In genomic region chr9:65103173-65103752, GRCm38 (mm10) we compare ENCODE assay signal across 8 mouse cellular contexts. TPM values are rescaled to one million over a fixed set of nuclear protein-coding genes. Genes with fewer than 3 reads are reported as not detected.
A peak's percentile ranks its signal among the peaks of the same experiment; 100 is the strongest.
DNase-seq lines count a peak whose midpoint lies in the region; ATAC-seq and TF ChIP-seq lines count a peak whose summit lies in the region.

No protein-coding gene starts in this region.

- H3K27ac ChIP-seq in lung, postnatal 0 days (ENCODE audit: low read length), result no peak overlapping the region
- H3K27ac ChIP-seq in liver, embryonic 12.5 days, result peak overlapping the region; percentile 5; the same call in 1 of the 2 replicates
- H3K27ac ChIP-seq in stomach, embryonic 16.5 days (ENCODE audit: low read length), result peak overlapping the region; percentile 96

- 47% methylated on average over 8 of the region's 8 CpGs for WGBS in lung, postnatal 0 days
- 17% methylated on average over 8 of the region's 8 CpGs for WGBS in liver, embryonic 12.5 days (ENCODE audit: insufficient replicate concordance)
- WGBS in stomach, embryonic 16.5 days, result 26% methylated on average over 8 of the region's 8 CpGs

- DNase-seq in cerebellum, postnatal 10 days, result peak; percentile 73 to 78
- DNase-seq in lung, postnatal 0 days (ENCODE audit: low spot score), result no peak
- no peak for DNase-seq in lung, adult 18-20 months
- no peak for DNase-seq in lung, postnatal 36 days
- DNase-seq in T-cell, adult 2 months (ENCODE audit: low spot score), result no peak

- TF ChIP-seq CTCF in lung, postnatal 0 days (IDR thresholded peaks at IDR 0.05), result no peak

- no peaks in the 10 kb centered on the region for H3K27me3 ChIP-seq in lung, postnatal 0 days (replicated peaks; ENCODE audit: insufficient read depth, low read length)
- H3K27me3 ChIP-seq in liver, embryonic 12.5 days (replicated peaks), result peaks cover 91% of the 10 kb centered on the region
- H3K27me3 ChIP-seq in stomach, embryonic 16.5 days (ENCODE audit: control insufficient read depth, insufficient read depth, low read length), result no peaks in the 10 kb centered on the region

- H3K36me3 ChIP-seq in lung, postnatal 0 days (ENCODE audit: insufficient read depth, low read length), result no peaks in the 10 kb centered on the region
- no peaks in the 10 kb centered on the region for H3K36me3 ChIP-seq in liver, embryonic 12.5 days
- H3K36me3 ChIP-seq in stomach, embryonic 16.5 days (ENCODE audit: control insufficient read depth, insufficient read depth, low read length), result no peaks in the 10 kb centered on the region

- H3K4me2 ChIP-seq in lung, postnatal 0 days (replicated peaks; ENCODE audit: low read depth, low read length), result peak overlapping the region; percentile 99
- peak overlapping the region; percentile 88 for H3K4me2 ChIP-seq in liver, embryonic 12.5 days
- peak overlapping the region; percentile 88 for H3K4me2 ChIP-seq in stomach, embryonic 16.5 days (ENCODE audit: low read depth, low read length)

- no peak for ATAC-seq in cerebellum, adult (ENCODE audit: insufficient number of reproducible peaks, low FRiP score, low TSS enrichment)
- ATAC-seq in lung, postnatal 0 days, result no peak
- ATAC-seq in liver, embryonic 12.5 days, result no peak
- no peak for ATAC-seq in stomach, embryonic 16.5 days (ENCODE audit: insufficient read depth, low FRiP score)

- no peaks in the 10 kb centered on the region for H3K9me3 ChIP-seq in lung, postnatal 0 days (ENCODE audit: low read length)
- no peaks in the 10 kb centered on the region; the same call in none of the 2 replicates for H3K9me3 ChIP-seq in liver, embryonic 12.5 days (replicated peaks)
- peaks cover 3% of the 10 kb centered on the region; the same call in 1 of the 2 replicates for H3K9me3 ChIP-seq in stomach, embryonic 16.5 days (replicated peaks; ENCODE audit: control insufficient read depth, low read length)

- H3K4me1 ChIP-seq in lung, postnatal 0 days (ENCODE audit: insufficient read depth, low read depth, low read length), result peaks cover 16% of the 10 kb centered on the region
- peaks cover 9% of the 10 kb centered on the region for H3K4me1 ChIP-seq in liver, embryonic 12.5 days
- peaks cover 26% of the 10 kb centered on the region for H3K4me1 ChIP-seq in stomach, embryonic 16.5 days (ENCODE audit: control insufficient read depth, insufficient read depth, low read length)

- H3K4me3 ChIP-seq in lung, postnatal 0 days (ENCODE audit: low read depth, low read length), result no peak overlapping the region
- H3K4me3 ChIP-seq in liver, embryonic 12.5 days, result peak overlapping the region; percentile 62
- peak overlapping the region; percentile 82 for H3K4me3 ChIP-seq in stomach, embryonic 16.5 days (replicated peaks; ENCODE audit: low read length)

- TF ChIP-seq EP300 in lung, postnatal 0 days (IDR thresholded peaks at IDR 0.05), result no peak

- no peak overlapping the region for H3K9ac ChIP-seq in lung, postnatal 0 days (replicated peaks; ENCODE audit: low read depth)
- H3K9ac ChIP-seq in liver, embryonic 12.5 days, result no peak overlapping the region
- peak overlapping the region; percentile 91 for H3K9ac ChIP-seq in stomach, embryonic 16.5 days (ENCODE audit: low read length)

RNA-seq across cellular contexts. Expression of gene Igdcc4, which starts 2.0 kb away (rescaled TPM):
- polyA plus RNA-seq in lung, postnatal 0 days (2015; fragmentation: Nextera tagmentation; extraction: Ambion mirVana), result 1.7 and 1.8 TPM in 2 replicates
- 5.6 and 6.3 TPM in 2 replicates for polyA plus RNA-seq in liver, embryonic 12.5 days (2016; fragmentation: Nextera tagmentation; extraction: Ambion mirVana)
- polyA plus RNA-seq in stomach, embryonic 16.5 days (2015; fragmentation: Nextera tagmentation; extraction: Ambion mirVana), result 22.1 and 25.6 TPM in 2 replicates

RNA-seq across cellular contexts. Expression of gene Igdcc3, which starts 37.7 kb away (rescaled TPM):
- polyA plus RNA-seq in lung, postnatal 0 days (2015; fragmentation: Nextera tagmentation; extraction: Ambion mirVana), result 0.33 and 0.67 TPM in 2 replicates
- polyA plus RNA-seq in liver, embryonic 12.5 days (2016; fragmentation: Nextera tagmentation; extraction: Ambion mirVana), result 0.75 and 0.79 TPM in 2 replicates
- 0.44 and 0.55 TPM in 2 replicates for polyA plus RNA-seq in stomach, embryonic 16.5 days (2015; fragmentation: Nextera tagmentation; extraction: Ambion mirVana)

Comparison
In these comparisons a context has a peak if more than half of its experiments do, and no peak if none do; other contexts are left out.
1. DNase-seq: peak in cerebellum, postnatal 10 days (2 of 2); none in lung, postnatal 0 days (single experiment), lung, adult 18-20 months (0 of 2), lung, postnatal 36 days (single experiment) and T-cell, adult 2 months (single experiment).
2. Peak in every context shown above with its lines, with median percentiles within 50 percentile points of each other: H3K4me2 ChIP-seq.